Mouse (Mus musculus) mouse embryonic stem cell (cell line): ENCODE data around the gene Wdr44.
"Not testable (repeated sequence)": the region's sequence is repeated elsewhere in the genome, so short reads cannot be mapped to it uniquely, and the experiment has no call there.

Experiments
- in situ Hi-C, 2 experiments: fragments of 300-500 bp; cut with MboI; formaldehyde crosslinking; loops; 1 replicate in 1 of 2; 3 replicates in 1 of 2; pipeline ENCODE4 v1.14.3; 2019 to 2020; ENCODE audit warnings: low sequenced_read_pairs in 2 of 2, low pct_unique_long_range_greater_than_20kb in 1 of 2, mixed read lengths in 1 of 2; ENCODE audit not compliant: unreplicated experiment in 1 of 2

Wdr44 gene

DNA sequence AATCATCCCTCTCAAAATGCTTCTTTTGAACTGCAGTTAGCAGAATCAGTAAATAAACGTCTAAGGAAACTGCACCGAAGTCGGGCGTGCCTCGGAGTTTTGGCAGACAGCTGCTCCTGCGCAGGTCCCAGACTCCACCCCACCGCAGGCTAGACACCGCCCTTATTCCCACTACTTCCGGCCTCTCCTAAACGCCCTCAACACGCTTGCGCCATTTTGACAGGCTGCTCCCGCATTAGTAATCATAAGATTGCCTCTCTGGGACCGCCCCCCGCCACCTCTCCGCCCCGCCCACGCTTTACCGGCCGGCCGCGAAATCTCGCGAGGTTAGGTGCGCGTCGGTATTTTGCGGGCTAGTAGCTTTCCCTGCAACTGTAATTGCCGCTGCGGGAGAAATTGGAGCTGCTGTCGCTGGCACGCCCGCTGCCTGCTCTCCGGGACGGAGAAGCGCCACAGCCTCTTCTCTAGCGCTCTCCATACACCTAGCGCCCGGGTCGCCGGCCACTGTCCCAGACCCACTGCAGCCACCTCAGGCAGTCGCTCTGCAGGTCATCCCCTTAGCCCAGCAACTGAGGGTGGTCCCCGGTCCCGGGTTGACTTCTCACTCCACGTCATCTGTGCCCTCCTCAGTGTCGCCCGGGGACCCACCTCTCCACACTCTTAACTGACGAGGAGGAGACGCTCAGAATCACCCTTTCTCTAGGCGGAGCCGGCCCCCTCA lies at the start of gene Wdr44:
Gene Wdr44 (plus strand): TSS at position 330 of the 721 bp plus-strand sequence.
- in situ Hi-C loops = no loop called here

DNA sequence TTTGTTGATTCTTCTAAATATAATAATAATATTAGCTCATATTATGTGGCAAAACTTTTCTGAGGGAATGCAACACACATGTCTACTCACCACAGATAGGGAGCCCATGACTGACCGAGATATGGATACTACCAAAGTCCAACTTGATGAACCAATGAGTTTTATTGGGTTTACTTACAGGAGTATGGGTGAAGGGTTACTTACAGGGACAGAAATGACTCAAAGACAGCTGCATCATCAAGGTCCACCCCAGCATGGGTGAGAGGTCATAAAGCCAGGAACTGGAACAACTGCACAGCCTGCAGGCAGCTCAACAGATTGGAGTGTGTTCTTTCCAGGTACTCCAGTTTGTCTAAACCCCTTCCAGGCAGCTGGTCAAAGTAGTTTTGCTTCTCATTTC lies 44.5 kb upstream of the Wdr44 start:
- in situ Hi-C loops = no loop called here

DNA sequence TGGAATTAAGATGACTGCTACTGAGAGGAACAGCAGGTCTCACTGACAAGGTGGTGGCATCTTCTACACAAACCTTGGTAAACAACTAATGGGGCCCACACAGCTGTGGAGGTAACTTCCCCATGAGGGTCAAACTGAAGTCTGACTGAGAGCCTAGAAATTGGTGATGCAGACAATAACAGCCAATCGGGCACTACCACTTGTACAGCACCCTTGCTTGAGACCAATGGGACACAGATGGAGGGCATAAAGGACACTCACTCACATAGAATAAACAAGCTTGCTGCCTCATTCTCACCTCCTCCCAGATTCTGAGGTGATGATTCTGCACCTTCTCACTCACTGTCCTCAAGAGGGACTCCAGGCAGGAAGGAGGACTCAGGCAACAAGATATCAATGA lies 30.6 kb upstream of the Wdr44 start:
- in situ Hi-C loops = no loop called here

DNA sequence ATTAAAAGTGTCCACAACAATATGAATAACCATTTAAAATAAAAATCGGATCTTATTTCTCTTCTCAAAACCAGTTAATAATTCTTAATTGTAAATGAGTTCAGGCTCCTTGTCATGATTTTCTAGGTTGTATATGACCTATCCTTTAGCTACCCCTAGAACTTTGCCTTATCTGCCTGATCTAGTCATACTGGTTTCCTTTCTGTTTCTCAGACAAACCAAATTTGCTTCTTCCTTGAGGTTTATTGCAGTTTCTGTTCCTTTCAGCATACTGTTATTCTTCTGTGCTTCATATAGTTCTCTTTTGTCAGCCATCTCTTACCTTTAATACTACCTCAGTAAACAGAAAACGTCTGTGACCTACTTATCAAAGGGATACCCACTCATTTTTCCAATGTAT lies 19.7 kb upstream of the Wdr44 start:
- in situ Hi-C loops = no loop called here

DNA sequence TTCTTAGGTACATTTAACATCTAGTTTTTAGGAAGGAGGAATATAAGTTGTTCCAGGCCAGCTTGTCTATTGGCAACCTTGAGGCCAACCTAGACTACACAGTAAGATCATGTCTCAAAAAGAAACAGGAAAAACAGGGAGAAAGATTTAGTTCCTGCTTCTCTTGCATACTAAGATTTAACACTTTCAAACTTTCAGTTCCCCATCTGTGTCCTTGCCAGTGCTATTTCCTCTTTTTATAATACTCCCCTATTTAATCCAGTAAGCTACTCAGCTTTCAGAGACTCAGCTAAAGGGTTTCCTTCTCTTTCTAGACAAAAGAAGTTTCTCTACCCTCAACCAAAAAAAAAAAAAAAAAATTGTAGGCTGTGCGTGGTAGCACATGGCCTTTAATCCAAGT lies 17.4 kb upstream of the Wdr44 start:
- in situ Hi-C loops = no loop called here

DNA sequence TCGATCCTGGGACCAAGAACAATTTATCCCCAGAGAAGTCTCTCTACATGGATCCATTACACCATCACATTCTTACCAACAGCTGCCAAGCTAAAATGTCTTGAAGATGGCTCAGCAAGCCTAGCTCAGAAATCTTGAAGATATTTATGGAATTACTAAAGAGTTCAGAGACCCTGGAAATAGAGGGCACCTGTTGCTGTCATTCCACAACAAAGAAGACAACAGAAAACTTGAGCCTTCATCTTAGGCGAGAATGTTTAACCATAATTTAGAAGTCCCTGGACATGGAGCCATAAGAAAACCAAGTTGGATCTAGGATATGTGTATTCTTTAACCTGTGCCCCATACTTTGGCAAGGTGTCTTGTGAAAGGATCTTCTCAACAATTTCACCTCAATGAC lies 16.3 kb upstream of the Wdr44 start:
- in situ Hi-C loops = no loop called here

DNA sequence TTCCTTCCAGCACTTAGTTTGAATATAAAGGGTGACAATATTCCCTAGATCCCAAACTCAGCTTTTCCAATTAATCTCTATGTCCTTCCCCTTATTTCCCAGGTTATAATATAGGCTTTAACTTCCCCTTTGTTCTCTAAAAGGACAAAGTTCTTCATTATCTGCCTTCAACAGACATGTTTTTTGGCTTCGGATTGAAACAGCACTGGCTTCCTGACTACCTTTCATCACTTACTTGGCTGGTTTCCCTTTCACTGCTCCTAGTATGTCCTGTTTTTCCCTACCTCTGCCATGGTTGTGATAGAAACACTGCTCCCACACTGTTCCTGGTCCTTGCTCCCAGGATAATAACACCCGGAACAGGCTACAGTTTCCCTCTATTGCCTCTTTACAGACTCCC lies 15.3 kb upstream of the Wdr44 start:
- in situ Hi-C loops = no loop called here

DNA sequence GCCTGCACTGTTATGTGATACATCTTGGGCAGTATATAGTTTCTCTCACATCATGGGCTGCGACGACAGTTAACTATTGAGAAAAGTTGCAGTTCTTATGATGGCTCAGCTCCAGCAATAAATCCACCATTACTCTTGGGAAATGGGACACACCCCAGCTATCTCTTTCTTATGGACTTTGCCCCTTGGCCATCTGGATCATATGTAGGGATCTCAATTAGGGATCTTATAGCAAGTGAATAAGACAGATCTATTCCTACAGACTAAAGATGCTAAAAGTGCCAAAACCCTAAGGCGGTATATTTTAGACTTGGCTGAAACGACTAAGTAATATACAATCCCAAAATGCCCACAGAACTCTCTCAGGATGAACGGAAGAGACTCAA lies 522 bp upstream of the Wdr44 start:
- in situ Hi-C loops = no loop called here

DNA sequence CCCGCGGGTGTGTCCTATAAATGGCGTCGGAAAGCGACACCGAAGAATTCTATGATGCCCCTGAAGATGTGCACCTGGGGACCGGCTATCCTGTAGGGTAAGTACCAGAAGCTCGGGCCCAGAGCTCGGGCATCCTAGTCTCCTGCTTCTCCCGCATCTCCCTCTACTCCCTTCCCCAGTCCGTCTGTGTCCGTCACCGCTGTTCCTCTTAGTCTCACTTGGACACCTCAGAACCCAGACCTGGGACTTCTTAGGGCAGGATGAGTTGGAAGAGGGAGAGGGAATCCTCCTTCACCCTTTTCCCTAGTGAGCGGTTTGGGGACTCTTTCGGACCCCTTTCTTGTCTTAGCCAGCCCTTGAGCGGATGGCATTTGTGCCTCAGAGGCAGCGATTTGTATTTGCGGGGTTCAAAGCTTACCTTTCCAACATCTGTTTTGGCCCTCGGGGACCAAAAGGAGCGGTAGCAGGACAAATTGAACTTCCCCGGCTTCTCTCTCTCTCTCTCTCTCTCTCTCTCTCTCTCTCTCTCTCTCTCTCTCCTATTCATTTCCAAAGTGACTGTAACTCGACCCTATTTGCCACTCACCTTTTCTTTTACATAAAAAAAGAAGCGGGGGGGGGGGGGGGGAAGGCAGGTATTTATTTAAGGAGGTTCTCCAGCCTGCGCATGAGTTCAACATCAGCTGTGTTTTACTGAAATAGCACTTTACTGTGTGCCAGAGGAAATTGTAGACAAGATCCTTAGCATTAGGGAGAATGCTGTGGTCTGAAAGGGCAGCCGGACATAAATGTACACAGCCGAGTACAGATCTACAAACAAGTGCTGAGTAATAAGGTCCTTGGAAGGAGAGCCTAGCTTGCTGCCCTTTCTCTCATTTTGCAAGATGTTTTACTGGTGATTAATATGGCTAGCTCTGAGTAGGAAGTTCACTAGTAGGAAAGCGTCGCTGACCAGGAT lies 871 bp downstream of the Wdr44 start:
- in situ Hi-C loops = no loop called here

DNA sequence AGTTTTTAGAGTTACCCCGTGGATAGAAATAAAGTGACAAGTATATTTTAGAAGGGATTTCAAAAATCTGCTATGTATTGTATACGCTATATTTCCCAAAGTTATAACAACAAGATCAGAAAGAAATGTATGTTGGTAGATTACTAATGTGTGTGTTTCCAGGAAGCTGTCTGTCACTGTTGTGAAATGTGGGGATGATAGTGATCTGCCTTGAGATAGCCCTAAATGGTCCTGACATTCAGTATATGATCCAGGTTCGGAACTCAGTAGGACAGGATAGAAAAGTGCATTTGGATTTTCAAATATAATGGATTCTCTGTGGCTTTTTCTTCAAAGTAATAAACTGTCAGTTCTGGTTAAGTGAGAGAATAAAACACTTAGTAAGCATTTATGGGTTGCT lies 1.7 kb downstream of the Wdr44 start:
- in situ Hi-C loops = no loop called here

DNA sequence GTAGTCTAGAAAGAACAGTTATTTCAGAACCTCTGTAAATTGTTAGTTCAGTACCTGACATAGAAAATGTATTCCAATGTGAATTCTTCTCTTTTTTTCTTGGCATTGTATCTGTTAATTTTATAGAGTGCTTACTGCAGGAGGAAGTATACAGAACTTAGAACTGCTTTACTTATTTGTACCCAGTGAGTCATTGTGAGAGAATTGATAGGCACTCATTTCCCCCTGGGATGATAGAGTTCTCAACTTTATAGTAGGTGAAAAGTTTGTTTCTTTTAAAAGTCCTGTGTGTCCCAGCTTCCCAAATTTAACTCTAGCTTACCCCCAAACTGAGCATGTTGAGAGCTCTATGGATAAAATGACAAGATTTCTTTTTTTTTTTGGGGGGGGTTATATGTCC lies 2.3 kb downstream of the Wdr44 start:
- in situ Hi-C loops = no loop called here

DNA sequence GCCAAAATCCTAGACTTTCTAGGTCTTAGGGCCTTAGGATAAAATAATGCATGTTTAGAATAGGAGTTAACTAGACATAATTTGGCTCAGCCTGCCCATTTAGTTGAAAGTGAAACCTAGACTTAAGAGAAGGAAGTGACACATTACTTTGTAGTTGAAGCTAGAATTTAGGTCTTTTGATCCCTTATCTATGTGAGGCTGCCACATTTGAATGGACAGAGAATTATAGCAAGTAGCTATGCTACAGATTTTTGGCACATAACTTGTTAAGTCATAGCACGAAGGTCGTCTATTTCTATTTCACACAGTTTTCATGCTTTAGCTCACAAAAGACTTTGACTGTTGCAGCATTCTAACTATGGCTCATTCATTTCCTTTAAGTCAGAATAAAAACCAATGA lies 4.5 kb downstream of the Wdr44 start:
- in situ Hi-C loops = no loop called here

DNA sequence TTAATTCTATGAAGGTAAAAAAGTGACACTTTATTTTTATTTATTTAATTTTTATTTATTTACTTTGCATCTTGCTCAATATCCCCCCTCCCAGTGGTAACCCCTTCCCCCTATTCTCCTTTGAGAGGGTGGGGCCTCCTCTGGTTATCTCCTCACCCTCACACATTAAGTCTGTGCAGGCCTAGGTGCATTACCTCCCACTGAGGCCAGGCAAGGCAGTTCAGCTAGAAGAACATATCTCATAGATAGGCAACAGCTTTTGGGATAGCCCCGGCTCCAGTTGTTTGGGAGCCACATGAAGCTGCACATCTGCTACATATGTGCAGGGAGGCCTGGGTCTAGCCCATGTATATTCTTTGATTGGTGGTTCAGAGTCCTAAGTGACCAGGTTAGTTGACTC lies 6.2 kb downstream of the Wdr44 start:
- in situ Hi-C loops = no loop called here

DNA sequence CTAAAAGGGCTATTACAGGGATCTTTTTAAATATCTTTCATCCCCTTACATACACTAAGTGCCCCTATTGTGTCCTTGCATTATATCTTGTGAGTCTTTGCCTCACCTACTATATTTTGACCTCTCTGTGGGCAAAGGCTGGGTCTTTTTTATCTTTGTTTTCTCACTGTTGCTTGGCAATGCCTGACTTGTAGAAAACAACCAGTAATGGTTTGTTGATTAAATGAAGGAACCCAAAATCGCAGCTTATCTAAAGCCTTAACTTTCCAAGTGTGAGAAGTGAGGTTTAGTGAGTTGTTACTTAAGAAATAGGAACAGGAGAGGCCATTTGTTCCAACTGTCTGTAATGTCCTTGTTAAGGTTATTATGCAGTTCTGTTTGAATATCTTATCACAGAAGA lies 24.4 kb downstream of the Wdr44 start:
- in situ Hi-C loops = loop anchor here in 1 of 2 experiments (10.0 kb wide), 1 partner anchor 58 kb away; no protein-coding TSS in a partner anchor

DNA sequence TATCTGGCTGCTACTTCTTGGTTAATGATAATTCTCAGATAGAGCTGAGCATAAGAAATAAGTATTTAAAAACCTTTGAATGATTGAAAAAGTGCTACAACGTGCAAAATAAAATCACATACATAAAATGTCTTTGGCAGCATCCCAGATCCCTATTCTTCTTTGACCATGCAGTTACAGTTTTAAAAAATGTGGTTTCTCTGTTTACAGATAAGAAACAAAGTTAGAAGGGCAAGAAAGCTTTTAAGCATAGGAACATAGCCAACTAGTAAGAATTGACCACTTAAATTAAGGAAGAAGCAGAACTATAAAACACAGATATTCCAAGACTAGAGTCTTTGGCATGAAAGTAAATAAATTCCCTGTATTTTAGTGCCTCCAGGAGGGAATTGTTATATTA lies 34.6 kb downstream of the Wdr44 start:
- in situ Hi-C loops = no loop called here

DNA sequence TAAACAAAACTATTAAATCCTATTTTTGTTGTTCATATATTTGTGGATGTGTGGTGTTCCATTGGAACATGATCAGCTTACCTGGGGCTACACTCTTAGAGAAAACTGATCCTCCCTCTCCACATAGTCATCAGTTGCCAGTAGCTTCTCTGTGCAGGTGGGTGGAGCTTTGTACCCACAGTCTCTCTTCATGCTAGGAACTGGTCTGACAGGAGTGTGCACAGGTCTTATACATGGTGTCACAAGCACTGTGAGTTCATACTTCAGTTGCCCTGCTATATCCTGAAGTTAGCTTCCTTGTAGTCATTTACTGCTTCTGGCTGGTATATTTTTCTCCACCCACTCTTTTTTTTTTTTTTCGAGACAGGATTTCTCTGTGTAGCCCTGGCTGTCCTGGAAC lies 61.8 kb downstream of the Wdr44 start:
- in situ Hi-C loops = no loop called here

DNA sequence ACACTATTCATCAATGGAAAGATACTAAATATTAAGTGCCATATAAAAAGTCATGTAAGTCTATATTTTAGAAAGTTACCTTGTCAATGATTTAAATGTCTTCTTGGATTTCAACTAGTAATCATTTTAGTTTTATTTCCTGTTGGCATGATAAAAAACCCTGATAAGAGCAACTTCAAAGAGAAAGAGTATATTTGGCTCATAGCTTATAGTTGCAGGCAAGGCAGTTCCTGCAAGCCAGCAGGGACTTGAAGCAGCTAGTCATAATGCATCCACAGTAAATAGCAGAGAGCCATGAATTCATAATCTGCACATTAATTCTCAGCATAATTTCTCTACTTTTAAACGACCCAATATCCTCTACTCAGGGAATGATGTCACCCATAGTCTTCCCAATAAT lies 75.0 kb downstream of the Wdr44 start:
- in situ Hi-C loops = no loop called here

DNA sequence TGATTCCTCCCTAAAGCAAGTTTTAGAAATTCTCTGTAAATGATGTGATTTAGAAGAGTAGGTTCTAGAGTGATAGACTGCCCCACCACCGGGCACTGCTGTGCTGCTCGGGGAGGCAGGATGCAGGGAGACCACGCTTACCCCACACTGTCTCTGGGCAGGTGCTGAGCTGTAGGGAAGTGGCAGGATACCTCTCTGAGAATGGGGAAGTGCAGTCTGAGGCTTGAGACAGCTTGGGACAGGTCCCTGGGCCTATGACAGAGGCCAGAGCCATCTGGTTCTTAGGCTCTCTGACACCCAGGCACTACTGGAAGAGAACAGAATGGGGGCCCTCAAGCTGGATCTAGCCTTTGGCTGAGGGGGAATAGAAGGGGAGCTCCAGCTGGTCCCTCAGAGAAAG lies 114.3 kb downstream of the Wdr44 start:
- in situ Hi-C loops = no loop called here

DNA sequence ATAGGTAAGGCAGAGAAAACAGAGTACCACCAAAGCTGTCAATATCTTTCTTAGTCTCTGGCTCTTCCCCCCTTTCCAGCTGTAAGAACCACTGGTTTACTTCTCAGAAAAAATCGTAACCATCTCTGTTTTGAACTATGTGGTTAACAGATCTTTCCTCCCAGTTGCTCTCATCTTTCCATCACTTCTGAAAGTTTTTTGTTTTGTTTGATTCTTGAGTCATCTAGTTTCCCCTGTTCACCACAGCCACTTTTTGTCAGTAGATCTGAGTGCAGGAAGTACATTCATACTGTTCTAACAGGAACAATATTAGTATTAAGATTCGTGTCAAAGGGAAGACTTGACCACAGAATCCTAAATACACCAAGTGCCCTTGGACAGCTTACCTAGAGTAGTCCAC lies 117.5 kb downstream of the Wdr44 start:
- in situ Hi-C loops = no loop called here

DNA sequence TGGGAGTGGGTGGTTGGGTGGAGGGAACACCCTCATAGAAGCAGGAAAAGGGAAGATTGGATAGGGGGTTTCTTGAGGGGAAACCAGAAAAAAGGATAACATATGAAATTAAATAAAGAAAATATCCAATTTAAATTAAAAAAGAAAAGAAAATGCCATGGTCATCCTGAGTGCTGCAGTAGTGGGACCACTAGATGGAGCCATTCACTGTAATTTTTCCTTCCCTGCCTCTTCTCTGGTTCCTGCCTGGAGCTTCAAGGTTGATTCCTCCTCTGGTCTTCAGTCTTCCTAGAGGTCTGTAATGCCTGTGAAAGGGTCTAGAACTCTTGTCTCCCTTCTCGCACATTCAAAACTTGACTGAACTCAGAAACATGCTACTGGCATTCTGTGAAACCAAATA lies 120.4 kb downstream of the Wdr44 start:
- in situ Hi-C loops = not testable (repeated sequence)
